Mouse (Mus musculus) cerebellum, adult 2 months (tissue): ENCODE measurements around the gene Ndufb10.

ENCODE experiments used
- CTCF ChIP-seq: fragments of 200-500 bp; IDR thresholded peaks from 2 replicates; pipeline ENCODE4 v1.5.1; 2011; ENCODE audit warnings: low read depth, mild to moderate bottlenecking, control low read depth, low read length, moderate library complexity, borderline replicate concordance; ENCODE audit not compliant: insufficient read depth
- POLR2A ChIP-seq: fragments of 200-500 bp; IDR thresholded peaks from 2 replicates; pipeline ENCODE4 v1.6.1; 2011; ENCODE audit warnings: low read length, control low read depth, borderline replicate concordance; ENCODE audit not compliant: insufficient read depth

GRCm38 (mm10) chr17:24715556-24715955 is 8.7 kb downstream of the Ndufb10 start:
- TF ChIP-seq POLR2A (no peak), CTCF (no peak)
